Mouse (Mus musculus): ENCODE data around the gene 4930435E12Rik. TPM values are rescaled to one million over a fixed set of nuclear protein-coding genes. Genes with fewer than 3 reads are reported as not detected.

The 4930435E12Rik gene
- polyA plus RNA-seq (2014; fragmentation: Illumina TruSeq; extraction: RNeasy Lipid Tissue Mini Kit (QIAGEN cat#74804); ENCODE audit: low read depth, low replicate concordance) = not detected

GRCm38 (mm10) chr16:38828649-38829048 is at the start of gene 4930435E12Rik:
Gene 4930435E12Rik (minus strand): TSS chr16:38828749.

GRCm38 (mm10) chr16:38800091-38800490 is 28.5 kb downstream of the 4930435E12Rik start, which contains the start of gene Upk1b:
Gene Upk1b (minus strand): TSS chr16:38800328.

Other genes starting within 250 kb of the 4930435E12Rik start
- 6.5 TPM for gene Arhgap31, start 115.5 kb downstream of the 4930435E12Rik start, polyA plus RNA-seq (2014; fragmentation: Illumina TruSeq; extraction: RNeasy Lipid Tissue Mini Kit (QIAGEN cat#74804); ENCODE audit: low read depth, low replicate concordance)
- gene B4galt4, start 86.5 kb downstream of the 4930435E12Rik start, polyA plus RNA-seq (2014; fragmentation: Illumina TruSeq; extraction: RNeasy Lipid Tissue Mini Kit (QIAGEN cat#74804); ENCODE audit: low read depth, low replicate concordance) = 14.5 TPM
- gene Upk1b, start 28.4 kb downstream of the 4930435E12Rik start, polyA plus RNA-seq (2014; fragmentation: Illumina TruSeq; extraction: RNeasy Lipid Tissue Mini Kit (QIAGEN cat#74804); ENCODE audit: low read depth, low replicate concordance) = 5.2 TPM
- gene Igsf11, start 63.9 kb upstream of the 4930435E12Rik start, polyA plus RNA-seq (2014; fragmentation: Illumina TruSeq; extraction: RNeasy Lipid Tissue Mini Kit (QIAGEN cat#74804); ENCODE audit: low read depth, low replicate concordance) = 94.3 TPM